Mouse (Mus musculus): ENCODE data around the gene Scn11a. TPM values are rescaled to one million over a fixed set of nuclear protein-coding genes. Genes with fewer than 3 reads are reported as not detected.

The Scn11a gene
- polyA plus RNA-seq (2012; ENCODE audit: low replicate concordance), result not detected in 2 replicates

GRCm38 (mm10) chr9:119825297-119825696 lies at the start of gene Scn11a:
Scn11a (minus strand) TSS chr9:119825456.

GRCm38 (mm10) chr9:119719222-119719621 lies 106.0 kb downstream of the Scn11a start, which contains the start of gene Scn10a:
Scn10a (minus strand) TSS chr9:119719322.

Other genes with a start within 250 kb of the Scn11a start
- gene Scn5a, start 246.4 kb downstream of the Scn11a start, polyA plus RNA-seq (2012; ENCODE audit: low replicate concordance), result 0.02 and 0.06 TPM in 2 replicates
- gene Scn10a, start 106.1 kb downstream of the Scn11a start, polyA plus RNA-seq (2012; ENCODE audit: low replicate concordance), result 0.10 TPM in 2 replicates
- gene Wdr48, start 69.4 kb upstream of the Scn11a start, polyA plus RNA-seq (2012; ENCODE audit: low replicate concordance), result 7.8 and 24.2 TPM in 2 replicates
- gene Gorasp1, start 112.1 kb upstream of the Scn11a start, polyA plus RNA-seq (2012; ENCODE audit: low replicate concordance), result 28.0 and 32.6 TPM in 2 replicates
- 0.05 TPM in 1 of 2 replicates, not detected in the other for gene Ttc21a, start 112.2 kb upstream of the Scn11a start, polyA plus RNA-seq (2012; ENCODE audit: low replicate concordance)
- 14.8 and 27.8 TPM in 2 replicates for gene Csrnp1, start 159.2 kb upstream of the Scn11a start, polyA plus RNA-seq (2012; ENCODE audit: low replicate concordance)
- gene Xirp1, start 198.1 kb upstream of the Scn11a start, polyA plus RNA-seq (2012; ENCODE audit: low replicate concordance), result 0.02 TPM in 1 of 2 replicates, not detected in the other
- 0.16 and 0.40 TPM in 2 replicates for gene Cx3cr1, start 244.4 kb upstream of the Scn11a start, polyA plus RNA-seq (2012; ENCODE audit: low replicate concordance)